Mouse (Mus musculus): ENCODE data around the gene Bola2. TPM values are rescaled to one million over a fixed set of nuclear protein-coding genes. Genes with fewer than 3 reads are reported as not detected.

Gene Bola2
- polyA plus RNA-seq, 1 experiment: 116 TPM

DNA sequence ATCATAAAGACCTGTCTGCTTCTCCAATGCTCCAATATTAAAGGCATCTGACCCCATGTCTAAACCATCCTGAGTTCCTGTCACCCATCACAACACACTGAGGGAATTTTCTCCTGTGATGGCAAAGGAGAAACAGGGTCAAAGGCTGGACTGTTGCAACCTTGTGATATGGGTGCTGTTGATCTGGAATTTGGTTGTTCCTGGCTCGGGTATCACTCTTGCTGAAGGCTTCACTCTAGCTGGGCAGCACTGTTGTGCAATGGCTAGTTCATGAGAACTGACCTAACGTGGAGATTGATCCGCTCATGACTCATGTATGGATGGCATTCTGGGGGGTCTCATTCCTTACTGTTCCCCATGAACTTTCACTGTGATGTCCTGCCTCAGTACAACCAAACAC lies 6.2 kb upstream of the Bola2 start:
- H3K4me3 ChIP-seq (ENCODE audit: insufficient read depth, poor library complexity, severe bottlenecking): no peak overlapping the region
- H3K27me3 ChIP-seq (ENCODE audit: control insufficient read depth, insufficient read depth, insufficient read length): no peaks in the 10 kb centered on the region
- H3K36me3 ChIP-seq (ENCODE audit: control insufficient read depth, insufficient read depth): no peaks in the 10 kb centered on the region
- H3K79me2 ChIP-seq (ENCODE audit: control insufficient read depth, insufficient read depth): no peaks in the 10 kb centered on the region
- H3K79me3 ChIP-seq (ENCODE audit: low read depth): no peaks in the 10 kb centered on the region
- TF ChIP-seq MYOD1 (IDR thresholded peaks at IDR 0.05; ENCODE audit: control insufficient read depth, insufficient read length, low read depth): no peak
- TF ChIP-seq MYOG (IDR thresholded peaks at IDR 0.05; ENCODE audit: control insufficient read depth, extremely low read depth, insufficient read length): no peak
- TF ChIP-seq MAX (IDR thresholded peaks at IDR 0.05): no peak
- TF ChIP-seq CTCF (IDR thresholded peaks at IDR 0.05; ENCODE audit: control insufficient read depth, insufficient read depth, insufficient read length): no peak
- TF ChIP-seq USF1 (IDR thresholded peaks at IDR 0.05; ENCODE audit: low read depth): no peak
- TF ChIP-seq FOSL1 (IDR thresholded peaks at IDR 0.05; ENCODE audit: insufficient read depth, low read length, poor library complexity, severe bottlenecking): no peak
- no peak for TF ChIP-seq CEBPB (IDR thresholded peaks at IDR 0.05; ENCODE audit: low read depth)
- H3ac ChIP-seq (ENCODE audit: control insufficient read depth, insufficient read length, low read depth): no peak overlapping the region

DNA sequence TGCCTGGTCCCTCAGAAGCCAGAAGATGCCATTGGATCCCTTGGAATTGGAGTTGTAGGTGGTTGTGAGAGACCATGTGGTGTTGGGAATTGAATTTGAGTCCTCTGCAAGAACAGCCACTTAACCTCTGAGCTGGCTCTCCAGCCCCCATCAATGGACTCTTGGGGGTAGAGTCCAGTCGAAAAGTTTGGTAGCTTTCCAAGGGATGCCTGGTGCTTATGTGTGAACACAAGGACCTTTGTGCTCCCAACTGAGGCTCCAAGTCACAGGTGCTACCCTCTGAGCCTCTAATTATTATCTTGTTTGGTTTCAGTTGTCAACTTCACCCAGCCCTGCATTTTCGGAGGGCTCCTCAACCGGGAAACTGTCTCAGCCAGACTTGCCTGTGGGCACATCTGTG lies 4.5 kb upstream of the Bola2 start:
- Histone ChIP-seq H3K79me2 (ENCODE audit: control insufficient read depth, insufficient read depth) (no peaks in the 10 kb centered on the region), H3K4me3 (ENCODE audit: insufficient read depth, poor library complexity, severe bottlenecking) (no peak overlapping the region), H3K79me3 (ENCODE audit: low read depth) (no peaks in the 10 kb centered on the region), H3K27me3 (ENCODE audit: control insufficient read depth, insufficient read depth, insufficient read length) (no peaks in the 10 kb centered on the region), H3K36me3 (ENCODE audit: control insufficient read depth, insufficient read depth) (no peaks in the 10 kb centered on the region), H3ac (ENCODE audit: control insufficient read depth, insufficient read length, low read depth) (no peak overlapping the region)
- TF ChIP-seq MAX (IDR thresholded peaks at IDR 0.05) (no peak), USF1 (IDR thresholded peaks at IDR 0.05; ENCODE audit: low read depth) (no peak), FOSL1 (IDR thresholded peaks at IDR 0.05; ENCODE audit: insufficient read depth, low read length, poor library complexity, severe bottlenecking) (no peak), MYOG (IDR thresholded peaks at IDR 0.05; ENCODE audit: control insufficient read depth, extremely low read depth, insufficient read length) (no peak), CEBPB (IDR thresholded peaks at IDR 0.05; ENCODE audit: low read depth) (no peak), CTCF (IDR thresholded peaks at IDR 0.05; ENCODE audit: control insufficient read depth, insufficient read depth, insufficient read length) (no peak), MYOD1 (IDR thresholded peaks at IDR 0.05; ENCODE audit: control insufficient read depth, insufficient read length, low read depth) (no peak)

DNA sequence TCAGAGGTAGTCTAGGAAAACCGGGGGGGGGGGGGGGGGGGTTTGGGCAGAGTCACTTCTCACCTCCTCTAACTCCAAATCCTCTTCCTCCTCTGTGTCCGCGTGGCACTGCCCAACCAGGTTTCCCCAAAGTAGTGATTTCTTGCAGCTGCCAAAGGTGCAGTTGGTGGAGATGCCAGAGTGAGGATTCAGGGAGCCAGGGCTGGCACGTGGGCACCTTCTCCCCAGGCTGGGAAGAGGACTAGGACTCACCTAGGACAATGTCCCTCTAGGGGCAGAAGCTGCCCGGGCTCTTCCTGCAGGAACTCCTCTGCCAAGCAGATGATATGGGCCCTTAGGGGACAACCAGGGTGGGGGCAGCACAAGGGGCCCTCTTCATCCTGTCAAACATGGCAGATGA lies 3.5 kb upstream of the Bola2 start:
- TF ChIP-seq FOSL1 (IDR thresholded peaks at IDR 0.05; ENCODE audit: insufficient read depth, low read length, poor library complexity, severe bottlenecking): no peak
- Histone ChIP-seq H3K27me3 (ENCODE audit: control insufficient read depth, insufficient read depth, insufficient read length) (no peaks in the 10 kb centered on the region), H3K79me2 (ENCODE audit: control insufficient read depth, insufficient read depth) (peaks cover 9% of the 10 kb centered on the region), H3ac (ENCODE audit: control insufficient read depth, insufficient read length, low read depth) (no peak overlapping the region), H3K4me3 (ENCODE audit: insufficient read depth, poor library complexity, severe bottlenecking) (no peak overlapping the region), H3K36me3 (ENCODE audit: control insufficient read depth, insufficient read depth) (no peaks in the 10 kb centered on the region), H3K79me3 (ENCODE audit: low read depth) (peaks cover 5% of the 10 kb centered on the region)

DNA sequence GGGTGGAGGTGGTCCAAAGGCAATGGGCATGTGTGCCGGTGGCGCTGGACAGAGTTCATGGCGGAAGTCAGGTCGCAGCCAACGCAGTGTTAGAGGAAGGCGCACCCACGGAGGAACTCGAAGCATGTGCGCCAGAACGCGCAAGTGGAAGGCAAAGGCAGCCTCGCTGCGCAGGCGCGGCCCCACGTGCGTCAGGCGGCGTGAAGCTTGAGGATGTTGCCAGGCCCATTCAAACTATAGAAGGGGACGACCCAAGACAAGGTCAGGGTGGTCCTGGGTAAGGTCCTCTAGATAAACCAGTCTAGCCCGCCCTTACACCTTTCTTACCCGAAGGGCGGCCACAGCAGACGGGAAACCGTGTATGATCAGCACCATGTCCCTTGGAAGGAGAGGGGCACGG lies 2.8 kb upstream of the Bola2 start:
- H3K79me3 ChIP-seq (ENCODE audit: low read depth): peaks cover 11% of the 10 kb centered on the region
- H3ac ChIP-seq (ENCODE audit: control insufficient read depth, insufficient read length, low read depth): no peak overlapping the region
- H3K4me3 ChIP-seq (ENCODE audit: insufficient read depth, poor library complexity, severe bottlenecking): no peak overlapping the region
- H3K27me3 ChIP-seq (ENCODE audit: control insufficient read depth, insufficient read depth, insufficient read length): no peaks in the 10 kb centered on the region
- TF ChIP-seq CTCF (IDR thresholded peaks at IDR 0.05; ENCODE audit: control insufficient read depth, insufficient read depth, insufficient read length): no peak
- TF ChIP-seq MAX (IDR thresholded peaks at IDR 0.05): no peak
- TF ChIP-seq CEBPB (IDR thresholded peaks at IDR 0.05; ENCODE audit: low read depth): no peak
- TF ChIP-seq MYOG (IDR thresholded peaks at IDR 0.05; ENCODE audit: control insufficient read depth, extremely low read depth, insufficient read length): no peak
- H3K36me3 ChIP-seq (ENCODE audit: control insufficient read depth, insufficient read depth): peaks cover 3% of the 10 kb centered on the region
- peaks cover 16% of the 10 kb centered on the region for H3K79me2 ChIP-seq (ENCODE audit: control insufficient read depth, insufficient read depth)

DNA sequence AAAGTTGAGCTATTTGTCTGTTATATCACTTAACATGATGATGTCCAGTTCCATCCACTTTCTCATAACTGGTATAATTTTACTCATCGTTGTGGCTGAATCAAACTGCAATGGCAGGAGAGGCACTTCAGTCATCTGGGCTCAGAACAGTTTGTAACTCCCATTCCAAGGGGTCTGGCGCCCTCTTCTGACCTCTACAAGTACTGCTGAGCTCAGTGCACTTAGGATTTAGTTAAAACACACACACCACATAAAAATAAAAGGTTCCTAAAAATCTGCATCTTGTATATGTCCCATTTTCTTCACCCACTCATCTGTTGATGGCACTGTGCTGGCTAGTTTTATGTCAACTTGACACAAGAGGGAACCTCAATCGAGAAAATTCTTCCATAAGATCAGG lies 1.9 kb upstream of the Bola2 start:
- H3K79me2 ChIP-seq (ENCODE audit: control insufficient read depth, insufficient read depth): peaks cover 24% of the 10 kb centered on the region
- no peak for TF ChIP-seq FOSL1 (IDR thresholded peaks at IDR 0.05; ENCODE audit: insufficient read depth, low read length, poor library complexity, severe bottlenecking)
- TF ChIP-seq CTCF (IDR thresholded peaks at IDR 0.05; ENCODE audit: control insufficient read depth, insufficient read depth, insufficient read length): peak; percentile 69
- peaks cover 3% of the 10 kb centered on the region for H3K36me3 ChIP-seq (ENCODE audit: control insufficient read depth, insufficient read depth)
- H3K27me3 ChIP-seq (ENCODE audit: control insufficient read depth, insufficient read depth, insufficient read length): no peaks in the 10 kb centered on the region
- no peak overlapping the region for H3ac ChIP-seq (ENCODE audit: control insufficient read depth, insufficient read length, low read depth)
- no peak overlapping the region for H3K4me3 ChIP-seq (ENCODE audit: insufficient read depth, poor library complexity, severe bottlenecking)
- H3K79me3 ChIP-seq (ENCODE audit: low read depth): peaks cover 11% of the 10 kb centered on the region

DNA sequence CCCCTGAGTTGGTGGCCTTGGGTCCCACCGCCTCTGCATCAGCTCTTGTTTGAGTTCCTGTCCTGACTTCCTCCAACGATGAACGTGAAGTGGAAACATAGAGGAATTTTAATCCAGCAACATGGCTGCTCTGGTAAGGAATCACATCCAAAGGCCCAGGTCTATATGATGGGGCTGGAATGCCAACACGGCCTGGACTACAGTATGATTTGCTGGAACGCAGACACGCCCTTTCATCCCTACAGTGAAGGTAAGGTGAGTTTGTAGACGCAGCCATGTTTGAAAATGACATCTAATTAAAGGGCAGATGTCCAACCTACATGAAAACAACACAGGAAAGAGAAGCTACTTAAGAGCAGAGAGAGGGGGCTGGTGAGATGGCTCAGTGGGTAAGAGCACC lies 1.4 kb upstream of the Bola2 start:
- H3K4me3 ChIP-seq (ENCODE audit: insufficient read depth, poor library complexity, severe bottlenecking): no peak overlapping the region
- no peak overlapping the region for H3ac ChIP-seq (ENCODE audit: control insufficient read depth, insufficient read length, low read depth)
- H3K79me2 ChIP-seq (ENCODE audit: control insufficient read depth, insufficient read depth): peaks cover 24% of the 10 kb centered on the region
- TF ChIP-seq USF1 (IDR thresholded peaks at IDR 0.05; ENCODE audit: low read depth) (no peak), CEBPB (IDR thresholded peaks at IDR 0.05; ENCODE audit: low read depth) (no peak), CTCF (IDR thresholded peaks at IDR 0.05; ENCODE audit: control insufficient read depth, insufficient read depth, insufficient read length) (no peak), FOSL1 (IDR thresholded peaks at IDR 0.05; ENCODE audit: insufficient read depth, low read length, poor library complexity, severe bottlenecking) (no peak), MYOG (IDR thresholded peaks at IDR 0.05; ENCODE audit: control insufficient read depth, extremely low read depth, insufficient read length) (no peak), MYOD1 (IDR thresholded peaks at IDR 0.05; ENCODE audit: control insufficient read depth, insufficient read length, low read depth) (no peak), MAX (IDR thresholded peaks at IDR 0.05) (no peak)
- H3K27me3 ChIP-seq (ENCODE audit: control insufficient read depth, insufficient read depth, insufficient read length): no peaks in the 10 kb centered on the region
- peaks cover 3% of the 10 kb centered on the region for H3K36me3 ChIP-seq (ENCODE audit: control insufficient read depth, insufficient read depth)
- peaks cover 11% of the 10 kb centered on the region for H3K79me3 ChIP-seq (ENCODE audit: low read depth)

All from C2C12 (cell line).